Mouse (Mus musculus) hindbrain, embryonic 14.5 days (tissue): ENCODE measurements around the gene Sema6b. TPM values are rescaled to one million over a fixed set of nuclear protein-coding genes. Genes with fewer than 3 reads are reported as not detected.

Experiments used
- ATAC-seq: fragments of 200-750 bp; cut with Nextera tagmentation; 2 replicates; pipeline ENCODE4 v1.8.0; 2017; ENCODE audit warnings: moderate number of reproducible peaks, mild to moderate bottlenecking, moderate TSS enrichment, moderate library complexity; ENCODE audit not compliant: low FRiP score
- DNase-seq: peaks from one replicate; pipeline ENCODE4 v3.0.0-alpha.2; 2015; ENCODE audit warnings: low spot score
- H3K27ac ChIP-seq: fragments of 300-500 bp; sonication (generic); 2 replicates; pipeline ENCODE4 v1.5.1; 2014; ENCODE audit warnings: mild to moderate bottlenecking, moderate library complexity
- H3K27me3 ChIP-seq: fragments of 300-500 bp; sonication (generic); 2 replicates; pipeline ENCODE4 v1.6.1; 2014; ENCODE audit warnings: mild to moderate bottlenecking, low read length, mixed read lengths; ENCODE audit not compliant: control insufficient read depth, insufficient read depth
- H3K36me3 ChIP-seq: fragments of 300-500 bp; sonication (generic); replicated peaks from 2 replicates; pipeline ENCODE4 v1.6.1; 2014; ENCODE audit not compliant: control insufficient read depth, insufficient read depth
- H3K4me1 ChIP-seq: fragments of 300-500 bp; sonication (generic); replicated peaks from 2 replicates; pipeline ENCODE4 v1.6.1; 2014; ENCODE audit warnings: antibody characterized with exemption, low read length, mixed read lengths; ENCODE audit not compliant: control insufficient read depth, insufficient read depth
- H3K4me2 ChIP-seq: fragments of 300-500 bp; sonication (generic); replicated peaks from 2 replicates; pipeline ENCODE4 v1.6.1; 2014; ENCODE audit warnings: mild to moderate bottlenecking, moderate library complexity
- H3K4me3 ChIP-seq: fragments of 300-500 bp; sonication (generic); replicated peaks from 2 replicates; pipeline ENCODE4 v1.5.1; 2014; ENCODE audit warnings: mild to moderate bottlenecking, low read length
- H3K9ac ChIP-seq: fragments of 300-500 bp; sonication (generic); 2 replicates; pipeline ENCODE4 v1.6.1; 2014
- H3K9me3 ChIP-seq: fragments of 300-500 bp; sonication (generic); 2 replicates; pipeline ENCODE4 v1.6.1; 2016; ENCODE audit warnings: low read length; ENCODE audit not compliant: control insufficient read depth
- WGBS: fragments of 180-500 bp; shearing (Covaris S2); extraction: QIAGEN DNeasy Blood & Tissue Kit; methylation state at CpG from one replicate; pipeline ENCODE4 v1.1.7; 2014; 5-methylcytosine and 5-hydroxymethylcytosine counted together
- polyA plus RNA-seq: library from polyadenylated mRNA; unstranded; fragments of >200 nt; fragmentation: Nextera tagmentation; extraction: Ambion mirVana; gene quantifications from 2 replicates; pipeline ENCODE4 v1.2.1, GENCODE M21; 2014

The Sema6b gene
- polyA plus RNA-seq, 1 experiment from 2014 or later: 18.3 TPM

DNA sequence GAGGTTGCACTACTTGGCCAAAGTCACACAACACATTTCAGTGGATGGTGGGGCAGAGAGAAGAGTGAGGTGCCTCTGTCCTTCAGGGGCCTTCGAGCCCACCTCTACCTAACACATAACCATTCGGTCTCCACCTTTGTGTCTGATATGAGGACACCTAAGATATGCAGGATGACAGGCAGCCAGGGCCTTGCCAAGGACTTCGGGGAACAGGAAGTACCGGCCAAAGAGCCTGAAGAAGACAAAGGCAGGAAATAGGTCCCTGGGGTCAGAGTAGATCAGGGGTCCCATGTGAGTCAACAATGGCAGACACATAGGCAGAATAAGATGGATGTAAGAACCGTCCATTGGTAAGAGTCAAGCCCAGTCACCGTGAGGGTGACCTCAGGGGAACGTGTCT lies 3.6 kb downstream of the Sema6b start:
- no peak for DNase-seq
- peaks cover 3% of the 10 kb centered on the region; the same call in 1 of the 2 replicates for H3K36me3 ChIP-seq
- H3K27me3 ChIP-seq: no peaks in the 10 kb centered on the region
- WGBS: 89% methylated on average over 7 of the region's 7 CpGs
- H3K4me2 ChIP-seq: no peak overlapping the region
- H3K27ac ChIP-seq: no peak overlapping the region
- no peak for ATAC-seq
- no peaks in the 10 kb centered on the region for H3K9me3 ChIP-seq
- H3K9ac ChIP-seq: no peak overlapping the region
- peaks cover 15% of the 10 kb centered on the region for H3K4me1 ChIP-seq
- no peak overlapping the region for H3K4me3 ChIP-seq

DNA sequence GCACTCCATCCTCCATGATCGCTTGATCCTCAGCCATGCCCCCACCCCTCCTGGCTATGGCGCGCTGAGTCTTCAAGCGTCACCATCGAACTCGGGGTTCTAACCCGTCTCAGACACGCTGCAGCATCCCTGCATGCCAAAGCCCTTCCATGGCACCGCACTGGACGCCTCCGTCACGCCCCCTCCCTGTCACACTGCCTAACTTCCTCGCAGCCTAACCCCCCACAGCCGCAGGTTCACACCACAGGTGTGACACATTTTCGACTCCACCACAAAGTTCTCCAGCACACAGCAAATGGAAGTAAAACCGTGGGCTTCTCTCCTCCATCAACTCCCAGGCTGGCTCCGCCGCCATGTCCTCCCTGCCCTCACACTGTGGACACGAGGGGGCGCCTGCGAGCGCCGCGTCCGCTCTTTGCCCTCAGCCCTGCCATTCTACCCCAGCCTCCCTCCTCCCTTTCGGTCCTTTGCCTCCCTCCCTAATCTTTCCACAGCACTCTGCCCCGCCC lies 5.6 kb downstream of the Sema6b start:
- 4% methylated on average over 27 of the region's 27 CpGs for WGBS
- no peak overlapping the region for H3K27ac ChIP-seq
- H3K9ac ChIP-seq: 0 out of 2 replicates have a peak overlapping the region, but pooled peaks have one; percentile 17
- H3K27me3 ChIP-seq: no peaks in the 10 kb centered on the region
- H3K4me3 ChIP-seq: 0 out of 2 replicates have a peak overlapping the region, but pooled peaks have one; percentile 1
- DNase-seq: peak; percentile 43
- H3K4me2 ChIP-seq: peak overlapping the region; percentile 37
- ATAC-seq: no peak
- H3K9me3 ChIP-seq: no peaks in the 10 kb centered on the region
- H3K36me3 ChIP-seq: peaks cover 22% of the 10 kb centered on the region
- peaks cover 15% of the 10 kb centered on the region for H3K4me1 ChIP-seq

DNA sequence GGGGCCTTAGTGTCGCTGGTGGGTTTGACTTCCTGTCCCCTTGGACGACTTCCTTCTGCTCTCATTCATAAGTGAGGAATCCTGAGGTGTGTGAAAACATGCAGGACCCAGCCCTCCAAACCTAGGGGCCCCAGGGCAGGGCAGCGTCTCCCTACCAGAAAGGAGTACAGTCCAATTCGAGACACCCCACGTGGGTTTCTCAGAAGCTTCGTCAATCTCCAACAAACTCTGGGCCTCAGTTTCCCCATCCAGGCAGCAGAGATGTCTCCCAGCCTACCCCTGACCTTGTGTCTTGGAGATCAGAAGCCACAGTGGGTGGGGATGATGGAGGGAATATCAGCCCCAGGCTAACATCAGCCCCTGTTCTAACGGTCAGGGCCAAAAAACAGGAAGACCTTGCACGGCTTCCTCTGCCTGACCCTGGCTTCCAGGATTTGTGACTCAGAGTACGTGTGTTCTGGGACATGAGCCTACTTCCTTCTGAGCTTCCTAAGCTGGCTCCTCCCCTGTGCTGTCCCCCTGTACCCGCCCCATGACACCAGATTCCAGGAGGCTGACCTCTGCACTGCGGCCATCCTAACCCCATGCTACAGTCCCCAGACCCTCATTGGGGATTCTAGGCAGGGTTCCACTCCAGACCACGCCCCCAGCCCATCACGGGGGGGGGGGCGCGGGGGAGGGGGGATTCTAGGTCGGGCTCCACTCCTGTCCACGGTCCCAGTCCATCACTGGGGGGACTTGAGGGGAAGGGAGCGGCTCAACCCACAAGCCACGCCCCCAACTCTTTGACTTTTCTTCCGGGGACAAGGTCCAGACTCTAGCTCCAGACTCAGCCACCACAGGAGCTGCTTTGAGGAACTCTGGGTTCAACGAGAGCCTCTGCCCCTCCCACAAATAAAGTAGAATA lies 6.4 kb downstream of the Sema6b start:
- peak overlapping the region; percentile 37 for H3K4me2 ChIP-seq
- peaks cover 30% of the 10 kb centered on the region for H3K36me3 ChIP-seq
- no peak for DNase-seq
- H3K9ac ChIP-seq: 0 out of 2 replicates have a peak overlapping the region, but pooled peaks have one; percentile 17
- H3K4me1 ChIP-seq: peaks cover 12% of the 10 kb centered on the region
- WGBS: 22% methylated on average over 18 of the region's 21 CpGs
- no peaks in the 10 kb centered on the region for H3K27me3 ChIP-seq
- 0 out of 2 replicates have a peak, but pooled peaks have one; percentile 19 for ATAC-seq
- no peaks in the 10 kb centered on the region for H3K9me3 ChIP-seq
- H3K4me3 ChIP-seq: 0 out of 2 replicates have a peak overlapping the region, but pooled peaks have one; percentile 1
- peak overlapping the region; percentile 38; the same call in 1 of the 2 replicates for H3K27ac ChIP-seq

DNA sequence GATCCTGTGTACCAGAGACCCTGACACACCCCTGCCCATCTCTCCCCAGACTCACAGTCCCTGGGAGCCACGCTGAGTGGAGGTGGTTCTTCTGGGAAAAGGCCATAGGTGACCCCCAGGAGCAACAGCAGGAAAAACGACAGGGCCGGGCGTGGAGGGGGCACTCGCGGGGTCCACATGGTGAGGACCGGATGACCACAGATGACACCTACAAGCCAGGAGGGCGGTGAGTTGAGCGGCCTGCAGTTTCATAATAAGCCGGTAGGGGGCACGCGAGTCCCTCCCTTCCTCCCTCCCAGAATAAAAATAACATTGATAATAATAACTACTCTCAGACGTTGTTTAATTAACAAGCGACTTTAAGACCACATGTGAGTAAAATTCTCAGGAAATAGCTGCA lies 7.5 kb downstream of the Sema6b start:
- Histone ChIP-seq H3K9ac (no peak overlapping the region), H3K27ac (no peak overlapping the region), H3K4me1 (peaks cover 4% of the 10 kb centered on the region), H3K4me2 (no peak overlapping the region), H3K4me3 (no peak overlapping the region), H3K36me3 (peaks cover 40% of the 10 kb centered on the region), H3K9me3 (no peaks in the 10 kb centered on the region), H3K27me3 (no peaks in the 10 kb centered on the region)
- peak; percentile 65 for DNase-seq
- 5% methylated on average over 14 of the region's 14 CpGs for WGBS
- no peak for ATAC-seq

DNA sequence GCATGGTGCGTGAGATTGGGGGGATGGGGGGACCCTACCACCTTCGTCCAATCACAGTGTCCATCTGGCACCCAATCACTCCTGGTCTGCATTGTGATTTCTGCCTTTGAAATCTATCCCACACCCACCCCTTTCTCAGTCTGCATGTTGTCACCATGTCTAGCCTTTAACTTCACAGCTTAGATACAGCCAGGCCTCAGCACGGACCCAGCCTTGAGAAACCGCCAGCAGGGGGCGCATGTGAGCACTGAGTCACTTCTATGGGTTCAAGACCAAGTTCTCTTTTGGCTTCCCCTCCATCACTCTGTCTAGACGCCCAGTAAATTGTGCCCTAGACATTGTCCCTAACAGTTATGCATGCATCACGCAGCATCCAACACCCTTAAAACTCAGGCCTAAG lies 8.3 kb downstream of the Sema6b start:
- H3K9me3 ChIP-seq: no peaks in the 10 kb centered on the region
- H3K4me3 ChIP-seq: no peak overlapping the region
- DNase-seq (peak; percentile 69), ATAC-seq (no peak)
- no peak overlapping the region for H3K4me2 ChIP-seq
- peaks cover 4% of the 10 kb centered on the region for H3K4me1 ChIP-seq
- H3K9ac ChIP-seq: no peak overlapping the region
- peaks cover 49% of the 10 kb centered on the region for H3K36me3 ChIP-seq
- no peak overlapping the region for H3K27ac ChIP-seq
- H3K27me3 ChIP-seq: no peaks in the 10 kb centered on the region
- WGBS: 41% methylated on average over 7 of the region's 7 CpGs

DNA sequence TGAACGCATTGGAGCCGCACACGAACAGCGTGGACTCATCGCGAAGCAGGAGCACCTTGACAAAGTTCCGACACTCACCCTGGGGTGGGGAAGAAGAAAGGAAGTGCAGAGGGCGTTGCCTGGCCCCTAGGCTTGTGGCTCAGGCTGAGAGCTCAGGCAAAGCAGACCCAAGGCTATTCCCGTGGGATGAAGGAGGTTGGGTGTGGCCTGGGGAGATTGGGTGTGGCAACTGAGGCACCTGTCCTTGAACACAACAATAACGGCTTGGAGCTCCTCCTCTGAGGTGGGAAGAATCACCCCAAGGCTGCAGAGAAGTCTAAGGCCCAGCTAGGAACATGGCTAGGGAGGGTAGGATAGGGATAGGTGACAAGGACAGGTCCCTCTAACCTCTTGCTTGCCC lies 9.0 kb downstream of the Sema6b start:
- Histone ChIP-seq H3K27me3 (no peaks in the 10 kb centered on the region), H3K4me3 (no peak overlapping the region), H3K27ac (no peak overlapping the region), H3K9ac (no peak overlapping the region), H3K4me1 (peaks cover 4% of the 10 kb centered on the region), H3K9me3 (no peaks in the 10 kb centered on the region), H3K4me2 (no peak overlapping the region), H3K36me3 (peaks cover 56% of the 10 kb centered on the region)
- ATAC-seq (no peak), DNase-seq (no peak)
- WGBS: 94% methylated on average over 10 of the region's 10 CpGs

GRCm38 (mm10) chr17:56128246-56128645 lies 11.9 kb downstream of the Sema6b start:
- ATAC-seq (no peak), DNase-seq (no peak)
- H3K27ac ChIP-seq: no peak overlapping the region
- H3K4me1 ChIP-seq: no peaks in the 10 kb centered on the region; the same call in 1 of the 2 replicates
- peaks cover 81% of the 10 kb centered on the region for H3K36me3 ChIP-seq
- H3K27me3 ChIP-seq: peaks cover 23% of the 10 kb centered on the region
- no peak overlapping the region for H3K4me3 ChIP-seq
- no peak overlapping the region for H3K4me2 ChIP-seq
- no peak overlapping the region for H3K9ac ChIP-seq
- 81% methylated on average over 15 of the region's 15 CpGs for WGBS
- peaks cover 2% of the 10 kb centered on the region for H3K9me3 ChIP-seq

DNA sequence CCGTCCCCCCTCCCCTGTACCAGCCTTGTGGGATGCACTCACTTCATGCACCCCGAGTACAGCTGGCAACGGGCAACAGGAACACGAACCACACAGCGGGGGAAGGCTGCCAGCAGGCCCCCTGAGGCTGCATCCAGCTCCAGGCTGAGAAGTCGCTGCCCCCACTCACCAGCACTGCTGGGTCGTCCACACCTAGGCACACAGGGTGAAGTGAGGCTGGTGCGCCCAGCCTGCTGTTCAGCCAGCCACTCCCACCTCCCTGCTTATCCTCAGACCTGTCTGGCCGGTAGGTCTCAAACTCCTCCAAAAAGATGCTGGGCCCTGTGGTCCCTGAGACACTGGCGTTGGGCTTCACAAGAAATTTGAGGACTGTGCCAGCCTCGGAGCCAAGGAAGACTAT lies 14.0 kb downstream of the Sema6b start:
- Histone ChIP-seq H3K9ac (no peak overlapping the region), H3K4me3 (no peak overlapping the region), H3K36me3 (peaks cover 74% of the 10 kb centered on the region), H3K27me3 (peaks cover 42% of the 10 kb centered on the region), H3K27ac (no peak overlapping the region), H3K9me3 (peaks cover 17% of the 10 kb centered on the region), H3K4me2 (no peak overlapping the region), H3K4me1 (no peaks in the 10 kb centered on the region)
- 77% methylated on average over 11 of the region's 11 CpGs for WGBS
- DNase-seq: no peak
- no peak for ATAC-seq

GRCm38 (mm10) chr17:56125276-56125630 lies 14.9 kb downstream of the Sema6b start:
- WGBS: 89% methylated on average over 4 of the region's 4 CpGs
- Histone ChIP-seq H3K4me3 (no peak overlapping the region), H3K36me3 (peaks cover 65% of the 10 kb centered on the region), H3K27me3 (peaks cover 51% of the 10 kb centered on the region), H3K27ac (no peak overlapping the region), H3K4me1 (no peaks in the 10 kb centered on the region; the same call in 1 of the 2 replicates), H3K9ac (no peak overlapping the region), H3K4me2 (no peak overlapping the region), H3K9me3 (peaks cover 17% of the 10 kb centered on the region)
- ATAC-seq (no peak), DNase-seq (no peak)
